Mouse (Mus musculus) midbrain, embryonic 14.5 days (tissue): ENCODE data around the gene Gm20388. TPM values are rescaled to one million over a fixed set of nuclear protein-coding genes. Genes with fewer than 3 reads are reported as not detected.
"Not testable (repeated sequence)": the region's sequence is repeated elsewhere in the genome, so short reads cannot be mapped to it uniquely, and the experiment has no call there.

Experiments used
- ATAC-seq: fragments of 200-750 bp; cut with Nextera tagmentation; 2 replicates; pipeline ENCODE4 v1.8.0; 2017; ENCODE audit warnings: moderate number of reproducible peaks, moderate library complexity; ENCODE audit not compliant: low FRiP score, low TSS enrichment
- DNase-seq: peaks from one replicate; pipeline ENCODE4 v3.0.0-alpha.2; 2015
- H3K27ac ChIP-seq: fragments of 300-500 bp; sonication (generic); replicated peaks from 2 replicates; pipeline ENCODE4 v1.5.1; 2014; ENCODE audit warnings: mild to moderate bottlenecking, low read depth, low read length, moderate library complexity
- H3K27me3 ChIP-seq: fragments of 300-500 bp; sonication (generic); 2 replicates; pipeline ENCODE4 v1.6.1; 2014; ENCODE audit warnings: low read length, control low read depth, mixed read lengths; ENCODE audit not compliant: control insufficient read depth, insufficient read depth
- H3K36me3 ChIP-seq: fragments of 300-500 bp; sonication (generic); 2 replicates; pipeline ENCODE4 v1.6.1; 2014; ENCODE audit warnings: low read length, control low read depth; ENCODE audit not compliant: control insufficient read depth, insufficient read depth
- H3K4me1 ChIP-seq: fragments of 300-500 bp; sonication (generic); 2 replicates; pipeline ENCODE4 v1.6.1; 2014; ENCODE audit warnings: mild to moderate bottlenecking, antibody characterized with exemption, low read length, control low read depth; ENCODE audit not compliant: control insufficient read depth, insufficient read depth
- H3K4me2 ChIP-seq: fragments of 300-500 bp; sonication (generic); 2 replicates; pipeline ENCODE4 v1.6.1; 2014; ENCODE audit warnings: mild to moderate bottlenecking, low read length, moderate library complexity
- H3K4me3 ChIP-seq: fragments of 300-500 bp; sonication (generic); replicated peaks from 2 replicates; pipeline ENCODE4 v1.5.1; 2014; ENCODE audit warnings: low read depth, low read length
- H3K9ac ChIP-seq: fragments of 300-500 bp; sonication (generic); replicated peaks from 2 replicates; pipeline ENCODE4 v1.6.1; 2014; ENCODE audit warnings: mild to moderate bottlenecking, low read length, moderate library complexity
- H3K9me3 ChIP-seq: fragments of 300-500 bp; sonication (generic); 2 replicates; pipeline ENCODE4 v1.6.1; 2016; ENCODE audit warnings: low read length, control low read depth, mixed read lengths; ENCODE audit not compliant: control insufficient read depth
- WGBS: fragments of 180-500 bp; shearing (Covaris S2); extraction: QIAGEN DNeasy Blood & Tissue Kit; methylation state at CpG from one replicate; pipeline ENCODE4 v1.1.7; 2014; 5-methylcytosine and 5-hydroxymethylcytosine counted together
- polyA plus RNA-seq: library from polyadenylated mRNA; unstranded; fragments of >200 nt; fragmentation: Nextera tagmentation; extraction: Ambion mirVana; gene quantifications from 2 replicates; pipeline ENCODE4 v1.2.1, GENCODE M21; 2014

Gm20388 gene
- polyA plus RNA-seq, 1 experiment from 2014 or later, result 4.1 TPM

DNA sequence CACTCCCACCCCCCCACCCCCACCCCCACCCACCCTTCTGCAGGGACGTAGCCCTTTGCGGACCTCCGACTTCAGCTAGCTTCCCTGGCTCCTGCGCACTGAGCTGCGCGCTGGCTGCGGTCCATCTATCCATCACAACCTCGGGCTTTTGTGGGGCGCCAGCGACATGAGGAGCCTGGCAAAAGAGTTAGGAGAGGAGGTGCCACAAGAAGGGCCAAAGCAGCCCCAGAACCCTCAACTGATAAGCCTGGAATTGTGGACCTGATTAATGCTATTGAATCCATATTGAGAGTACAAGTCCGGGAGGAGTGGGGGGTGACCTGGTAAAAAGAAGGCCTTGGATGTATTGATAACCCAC, 3604.9 kb downstream of the Gm20388 start:
- Histone ChIP-seq H3K9ac (peak overlapping the region; percentile 49; the same call in 1 of the 2 replicates), H3K27ac (peak overlapping the region; percentile 95), H3K4me2 (peak overlapping the region; percentile 70), H3K27me3 (no peaks in the 10 kb centered on the region), H3K4me3 (peak overlapping the region; percentile 82), H3K4me1 (peaks cover 25% of the 10 kb centered on the region), H3K36me3 (peaks cover 10% of the 10 kb centered on the region), H3K9me3 (no peaks in the 10 kb centered on the region)
- WGBS, result under 1% methylated on average over 11 of the region's 11 CpGs
- ATAC-seq, result no peak
- DNase-seq, result no peak

GRCm38 (mm10) chr8:123516596-123516995, 3606.0 kb downstream of the Gm20388 start:
- H3K4me1 ChIP-seq, result peaks cover 25% of the 10 kb centered on the region
- H3K4me2 ChIP-seq, result no peak overlapping the region
- no peaks in the 10 kb centered on the region for H3K9me3 ChIP-seq
- 25% methylated on average over 2 of the region's 2 CpGs for WGBS
- H3K36me3 ChIP-seq, result peaks cover 11% of the 10 kb centered on the region
- ATAC-seq (no peak), DNase-seq (peak; percentile 18)
- no peak overlapping the region for H3K4me3 ChIP-seq
- H3K9ac ChIP-seq, result no peak overlapping the region
- no peak overlapping the region for H3K27ac ChIP-seq
- H3K27me3 ChIP-seq, result no peaks in the 10 kb centered on the region

GRCm38 (mm10) chr8:123518172-123518571, 3607.5 kb downstream of the Gm20388 start:
- peak overlapping the region; percentile 91 for H3K4me2 ChIP-seq
- H3K27ac ChIP-seq, result peak overlapping the region; percentile 41
- no peak for ATAC-seq
- H3K4me3 ChIP-seq, result peak overlapping the region; percentile 64
- no peaks in the 10 kb centered on the region for H3K27me3 ChIP-seq
- no peak for DNase-seq
- peak overlapping the region; percentile 78; the same call in 1 of the 2 replicates for H3K9ac ChIP-seq
- WGBS, result 38% methylated on average over 10 of the region's 10 CpGs
- peaks cover 16% of the 10 kb centered on the region for H3K4me1 ChIP-seq
- no peaks in the 10 kb centered on the region for H3K9me3 ChIP-seq
- peaks cover 23% of the 10 kb centered on the region for H3K36me3 ChIP-seq

- H3K27me3 ChIP-seq, result no peaks in the 10 kb centered on the region
- peak within 1 kb of the TSS; percentile 71 for H3K27ac ChIP-seq
- DNase-seq (peak; percentile 96), ATAC-seq (peak; percentile 85)
- peaks cover 11% of the 10 kb centered on the region for H3K4me1 ChIP-seq
- no peaks in the 10 kb centered on the region for H3K9me3 ChIP-seq
- peaks cover 28% of the 10 kb centered on the region for H3K36me3 ChIP-seq
- WGBS, result under 1% methylated on average over 20 of the region's 20 CpGs
- H3K4me2 ChIP-seq, result peak within 1 kb of the TSS; percentile 91
- H3K4me3 ChIP-seq, result peak within 1 kb of the TSS; percentile 64
- H3K9ac ChIP-seq, result peak within 1 kb of the TSS; percentile 78
Measured at GRCm38 (mm10) chr8:123518667-123519066, 3608.0 kb downstream of the Gm20388 start, which contains the start of gene Gas8. Gene Gas8 (plus strand): TSS chr8:123518834.

DNA sequence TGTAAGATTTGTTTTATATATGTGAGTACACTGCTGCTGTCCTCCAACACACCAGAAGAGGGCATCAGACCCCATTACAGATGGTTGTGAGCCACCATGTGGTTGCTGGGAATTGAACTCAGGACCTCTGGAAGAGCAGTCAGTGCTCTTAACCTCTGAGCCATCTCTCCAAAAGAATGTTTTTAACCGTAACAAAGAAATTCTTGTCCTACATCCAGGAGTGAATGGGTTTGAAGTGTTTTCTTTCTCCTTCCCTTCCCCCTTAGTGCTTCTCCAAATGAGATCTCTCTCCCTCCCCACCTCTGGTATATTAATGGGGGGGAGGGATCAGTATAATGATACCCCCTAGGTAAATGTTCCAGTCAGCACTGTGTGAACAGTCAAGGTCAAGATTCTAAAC, 3609.4 kb downstream of the Gm20388 start:
- not testable (repeated sequence) for H3K9ac ChIP-seq, H3K4me3 ChIP-seq, DNase-seq, H3K9me3 ChIP-seq, ATAC-seq, H3K4me2 ChIP-seq, H3K27me3 ChIP-seq, H3K27ac ChIP-seq
- Histone ChIP-seq H3K36me3 (peaks cover 42% of the 10 kb centered on the region), H3K4me1 (peaks cover 11% of the 10 kb centered on the region; the same call in 1 of the 2 replicates)
- WGBS, result 91% methylated on average over 1 of the region's 1 CpGs

- H3K27ac ChIP-seq, result no peak overlapping the region
- H3K27me3 ChIP-seq, result no peaks in the 10 kb centered on the region
- H3K4me3 ChIP-seq, result no peak overlapping the region
- DNase-seq, result no peak
- WGBS, result 95% methylated on average over 25 of the region's 25 CpGs
- H3K4me1 ChIP-seq, result no peaks in the 10 kb centered on the region
- H3K4me2 ChIP-seq, result no peak overlapping the region
- H3K36me3 ChIP-seq, result peaks cover 97% of the 10 kb centered on the region
- no peak for ATAC-seq
- no peak overlapping the region for H3K9ac ChIP-seq
- H3K9me3 ChIP-seq, result no peaks in the 10 kb centered on the region
Measured at GRCm38 (mm10) chr8:123527720-123528489, 3617.3 kb downstream of the Gm20388 start.

DNA sequence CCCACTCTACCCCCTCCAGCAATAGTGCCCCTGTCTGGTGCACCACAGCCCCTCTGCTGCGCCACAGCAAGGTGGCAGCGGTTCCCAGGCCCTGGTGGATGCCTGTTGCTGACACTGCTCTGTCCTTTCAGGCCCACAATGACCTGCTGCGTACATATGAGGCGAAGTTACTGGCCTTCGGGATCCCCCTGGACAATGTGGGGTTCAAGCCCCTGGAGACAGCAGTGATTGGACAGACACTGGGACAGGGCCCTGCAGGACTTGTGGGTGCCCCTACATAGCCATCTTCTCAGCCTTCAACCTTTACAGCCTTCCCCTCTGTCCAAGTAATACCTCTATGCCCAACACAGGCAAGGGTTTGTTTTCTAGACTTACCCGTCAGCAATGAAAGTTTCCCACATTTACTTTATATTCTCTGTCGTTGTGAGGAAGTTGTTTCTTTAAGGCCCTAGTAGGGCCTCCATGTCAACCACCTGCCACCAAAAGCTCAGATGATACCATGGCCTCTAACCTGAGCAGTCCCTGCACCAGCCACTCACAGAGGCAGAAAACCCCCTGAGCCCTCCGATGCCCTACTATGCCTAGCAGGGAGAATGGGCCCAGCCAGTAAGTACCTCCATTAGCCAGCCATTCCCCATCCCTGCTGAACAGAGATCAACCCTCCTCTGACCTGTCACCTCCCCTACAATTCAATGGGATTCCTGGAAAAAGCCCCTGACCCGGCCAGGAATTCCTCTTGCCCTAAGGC, 3625.8 kb downstream of the Gm20388 start:
- Histone ChIP-seq H3K9ac (no peak overlapping the region), H3K27ac (no peak overlapping the region), H3K27me3 (peaks cover 6% of the 10 kb centered on the region; the same call in 1 of the 2 replicates), H3K4me3 (no peak overlapping the region), H3K9me3 (no peaks in the 10 kb centered on the region), H3K4me1 (no peaks in the 10 kb centered on the region), H3K36me3 (peaks cover 54% of the 10 kb centered on the region), H3K4me2 (no peak overlapping the region)
- no peak for DNase-seq
- WGBS, result 88% methylated on average over 9 of the region's 9 CpGs
- no peak for ATAC-seq

DNA sequence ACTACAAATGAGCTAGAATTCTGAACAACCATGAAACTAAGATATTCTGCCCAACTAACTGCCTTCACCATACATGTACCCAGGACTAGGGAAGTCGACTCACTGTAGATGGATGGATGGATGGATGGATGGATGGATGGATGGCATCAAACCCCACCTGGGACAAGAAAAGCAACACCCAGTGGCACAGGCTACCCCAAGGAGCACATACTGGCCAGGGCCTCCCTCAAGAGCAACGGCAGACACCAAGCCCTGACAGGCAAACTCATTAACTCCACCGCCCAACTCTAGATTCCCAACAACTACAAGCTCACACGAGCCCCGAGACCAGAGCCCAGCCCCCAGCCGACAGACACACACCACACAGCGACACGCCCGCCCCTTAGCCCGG, 3626.3 kb downstream of the Gm20388 start:
- WGBS, result 23% methylated on average over 10 of the region's 10 CpGs
- Histone ChIP-seq H3K27me3 (peaks cover 6% of the 10 kb centered on the region; the same call in 1 of the 2 replicates), H3K27ac (no peak overlapping the region), H3K9ac (no peak overlapping the region), H3K4me3 (no peak overlapping the region), H3K9me3 (no peaks in the 10 kb centered on the region), H3K36me3 (peaks cover 48% of the 10 kb centered on the region), H3K4me2 (no peak overlapping the region), H3K4me1 (no peaks in the 10 kb centered on the region)
- ATAC-seq (no peak), DNase-seq (no peak)
